Comparison of ENCODE assay signal across 23 mouse cellular contexts in genomic region chr16:50907732-50908131, GRCm38 (mm10).
DNase-seq lines count a peak whose midpoint lies in the region; ATAC-seq and TF ChIP-seq lines count a peak whose summit lies in the region.
"Had no signal": no experiment of that assay in that cellular context is flagged by ENCODE, and none has a peak within 500 bp of the region (broad histone marks: within the 10 kb centered on the region; RNA-seq: fewer than 3 reads in every experiment).

No protein-coding gene starts in this region.

- H3K9me3 ChIP-seq in forebrain, embryonic 15.5 days = no peaks in the 10 kb centered on the region
- no peaks in the 10 kb centered on the region for H3K9me3 ChIP-seq in forebrain, embryonic 12.5 days
- no peaks in the 10 kb centered on the region for H3K9me3 ChIP-seq in midbrain, embryonic 13.5 days
- H3K9me3 ChIP-seq in midbrain, embryonic 10.5 days (replicated peaks) = no peaks in the 10 kb centered on the region
- H3K9me3 ChIP-seq in CH12.LX (replicated peaks; ENCODE audit: low read length) = no peaks in the 10 kb centered on the region
- H3K9me3 ChIP-seq in midbrain, embryonic 16.5 days (replicated peaks; ENCODE audit: control insufficient read depth, low read length, poor library complexity, severe bottlenecking) = no peaks in the 10 kb centered on the region
- H3K9me3 ChIP-seq: heart, embryonic 12.5 days; heart, embryonic 15.5 days had no signal

- in situ Hi-C loops in CH12.LX (cut with MboI; ENCODE audit: low pct_ligation_motif_present, low pct_unique_long_range_greater_than_20kb, low sequenced_read_pairs) = no loop called here

- no peaks in the 10 kb centered on the region for H3K79me2 ChIP-seq in CH12.LX (replicated peaks; ENCODE audit: control insufficient read depth, extremely low read depth, insufficient read depth, poor library complexity, severe bottlenecking)

- no peak for TF ChIP-seq CTCF in CH12.LX (conservative IDR thresholded peaks at IDR 0.05 in 1 of 2, IDR thresholded peaks at IDR 0.05 in 1 of 2; ENCODE audit: low read depth in 2 of 2, low read length in 2 of 2)

- TF ChIP-seq RAD21 in CH12.LX (IDR thresholded peaks at IDR 0.05; ENCODE audit: low read depth, low read length) = no peak

- no peak overlapping the region for H3K9ac ChIP-seq in forebrain, embryonic 15.5 days (replicated peaks)
- H3K9ac ChIP-seq in forebrain, embryonic 12.5 days = no peak overlapping the region
- H3K9ac ChIP-seq in midbrain, embryonic 13.5 days (replicated peaks) = no peak overlapping the region
- H3K9ac ChIP-seq in CH12.LX (ENCODE audit: insufficient read depth, low read depth) = no peak overlapping the region
- no peak overlapping the region for H3K9ac ChIP-seq in midbrain, embryonic 16.5 days (ENCODE audit: low read depth, low read length)
- H3K9ac ChIP-seq: heart, embryonic 12.5 days; heart, embryonic 15.5 days; hindbrain, embryonic 14.5 days had no signal

- TF ChIP-seq POLR2A in CH12.LX (IDR thresholded peaks at IDR 0.05; ENCODE audit: low read depth, low read length) = no peak

- H3K27me3 ChIP-seq in forebrain, embryonic 15.5 days = no peaks in the 10 kb centered on the region
- H3K27me3 ChIP-seq in forebrain, embryonic 12.5 days = no peaks in the 10 kb centered on the region
- no peaks in the 10 kb centered on the region for H3K27me3 ChIP-seq in midbrain, embryonic 13.5 days
- H3K27me3 ChIP-seq in midbrain, embryonic 10.5 days (ENCODE audit: low read depth, poor library complexity, severe bottlenecking) = no peaks in the 10 kb centered on the region
- H3K27me3 ChIP-seq in CH12.LX (replicated peaks) = no peaks in the 10 kb centered on the region
- H3K27me3 ChIP-seq in midbrain, embryonic 16.5 days (ENCODE audit: control insufficient read depth, insufficient read depth, low read depth, low read length) = no peaks in the 10 kb centered on the region
- H3K27me3 ChIP-seq: heart, embryonic 12.5 days; heart, embryonic 15.5 days had no signal

- no peak overlapping the region for H3K27ac ChIP-seq in forebrain, embryonic 15.5 days (replicated peaks)
- no peak overlapping the region for H3K27ac ChIP-seq in forebrain, embryonic 12.5 days
- H3K27ac ChIP-seq in midbrain, embryonic 13.5 days = no peak overlapping the region
- no peak overlapping the region for H3K27ac ChIP-seq in midbrain, embryonic 10.5 days (replicated peaks)
- H3K27ac ChIP-seq in CH12.LX (ENCODE audit: insufficient read depth, low read depth) = no peak overlapping the region
- no peak overlapping the region for H3K27ac ChIP-seq in midbrain, embryonic 16.5 days (ENCODE audit: low read length)
- H3K27ac ChIP-seq: heart, embryonic 15.5 days; hindbrain, embryonic 14.5 days; hindbrain, postnatal 0 days had no signal

- H3K4me2 ChIP-seq in forebrain, embryonic 15.5 days (replicated peaks) = no peak overlapping the region
- no peak overlapping the region for H3K4me2 ChIP-seq in forebrain, embryonic 12.5 days
- H3K4me2 ChIP-seq in midbrain, embryonic 13.5 days (replicated peaks) = no peak overlapping the region
- H3K4me2 ChIP-seq in CH12.LX (ENCODE audit: insufficient read depth, low read depth, poor library complexity, severe bottlenecking) = peak overlapping the region; percentile 55; the same call in 1 of the 2 replicates
- no peak overlapping the region for H3K4me2 ChIP-seq in midbrain, embryonic 16.5 days (ENCODE audit: low read length)
- H3K4me2 ChIP-seq: heart, embryonic 12.5 days; heart, embryonic 15.5 days; hindbrain, embryonic 14.5 days had no signal

- no peaks in the 10 kb centered on the region for H3K4me1 ChIP-seq in forebrain, embryonic 15.5 days
- H3K4me1 ChIP-seq in forebrain, embryonic 12.5 days = no peaks in the 10 kb centered on the region
- no peaks in the 10 kb centered on the region for H3K4me1 ChIP-seq in midbrain, embryonic 13.5 days (replicated peaks)
- H3K4me1 ChIP-seq in midbrain, embryonic 10.5 days = no peaks in the 10 kb centered on the region
- peaks cover 0 to 24% of the 10 kb centered on the region in 2 experiments; a peak in 3 of 4 replicates for H3K4me1 ChIP-seq in CH12.LX (ENCODE audit: control insufficient read depth in 1 of 2, insufficient read depth in 2 of 2)
- no peaks in the 10 kb centered on the region for H3K4me1 ChIP-seq in midbrain, embryonic 16.5 days (ENCODE audit: control insufficient read depth, insufficient read depth, low read length)
- H3K4me1 ChIP-seq: heart, embryonic 12.5 days; heart, embryonic 15.5 days had no signal

- dilution Hi-C loops in CH12.LX (cut with MboI; ENCODE audit: extremely low pct_ligation_motif_present, extremely low pct_unique_long_range_greater_than_20kb, low sequenced_read_pairs) = no loop called here

- 0 out of 2 replicates have a peak, but pooled peaks have one; percentile 32 for ATAC-seq in forebrain, embryonic 15.5 days (replicated peaks)
- ATAC-seq in forebrain, embryonic 12.5 days (ENCODE audit: low FRiP score) = no peak
- 0 out of 2 replicates have a peak, but pooled peaks have one; percentile 58 for ATAC-seq in midbrain, embryonic 13.5 days
- peak; percentile 64 for ATAC-seq in midbrain, embryonic 16.5 days
- ATAC-seq: hindbrain, postnatal 0 days; inflammation-experienced regulatory T-cells, adult 6 months; intestine, embryonic 16.5 days had no signal

- no peak for DNase-seq in midbrain, embryonic 10.5 days (ENCODE audit: low spot score)
- peak; percentile 54 for DNase-seq in CH12.LX (ENCODE audit: extremely low read depth)
- DNase-seq in heart, postnatal 14 days = no peak
- DNase-seq: adrenal gland, adult 2 months; adrenal gland, postnatal 14 days; B cell, adult 2 months; cerebellum, adult 18-20 months; cerebellum, adult 9-10 months; cerebellum, postnatal 14 days; gastrocnemius, postnatal 25 days; heart, adult 18-20 months; heart, postnatal 10 days; heart, postnatal 4 days had no signal

- H3K4me3 ChIP-seq in forebrain, embryonic 15.5 days = no peak overlapping the region
- no peak overlapping the region for H3K4me3 ChIP-seq in forebrain, embryonic 12.5 days (replicated peaks)
- H3K4me3 ChIP-seq in midbrain, embryonic 13.5 days (replicated peaks) = no peak overlapping the region
- H3K4me3 ChIP-seq in midbrain, embryonic 10.5 days = no peak overlapping the region
- no peak overlapping the region for H3K4me3 ChIP-seq in CH12.LX (replicated peaks in 1 of 3; ENCODE audit: low read depth in 2 of 3, low read length in 2 of 3, poor library complexity in 1 of 3)
- H3K4me3 ChIP-seq in midbrain, embryonic 16.5 days (ENCODE audit: low read depth, low read length) = no peak overlapping the region
- H3K4me3 ChIP-seq: heart, embryonic 12.5 days; heart, embryonic 15.5 days had no signal

- no peaks in the 10 kb centered on the region for H3K36me3 ChIP-seq in forebrain, embryonic 15.5 days
- H3K36me3 ChIP-seq in forebrain, embryonic 12.5 days (replicated peaks) = no peaks in the 10 kb centered on the region
- H3K36me3 ChIP-seq in midbrain, embryonic 13.5 days = no peaks in the 10 kb centered on the region
- no peaks in the 10 kb centered on the region for H3K36me3 ChIP-seq in midbrain, embryonic 10.5 days
- no peaks in the 10 kb centered on the region for H3K36me3 ChIP-seq in CH12.LX (replicated peaks in 1 of 2; ENCODE audit: control insufficient read depth in 1 of 2, insufficient read depth in 1 of 2, low read length in 1 of 2)
- no peaks in the 10 kb centered on the region for H3K36me3 ChIP-seq in midbrain, embryonic 16.5 days (ENCODE audit: control insufficient read depth, insufficient read depth, low read length)
- H3K36me3 ChIP-seq: heart, embryonic 12.5 days; heart, embryonic 15.5 days had no signal

- WGBS in forebrain, embryonic 15.5 days = 41% methylated on average over 2 of the region's 2 CpGs
- 48% methylated on average over 2 of the region's 2 CpGs for WGBS in forebrain, embryonic 12.5 days
- 37% methylated on average over 2 of the region's 2 CpGs for WGBS in midbrain, embryonic 13.5 days
- WGBS in midbrain, embryonic 10.5 days = 58% methylated on average over 2 of the region's 2 CpGs
- WGBS in midbrain, embryonic 16.5 days = 41% methylated on average over 2 of the region's 2 CpGs

- intact Hi-C loops in heart, postnatal 14 days (cut with DNase I) = no loop called here

- TF ChIP-seq EP300 in CH12.LX (IDR thresholded peaks at IDR 0.05; ENCODE audit: low read length) = peak; percentile 71

TF ChIP-seq in CH12.LX, 34 proteins besides CTCF, POLR2A, EP300 and RAD21:
- TF ChIP-seq MAX (IDR thresholded peaks at IDR 0.05; ENCODE audit: low read length) (0 out of 2 replicates have a peak, but pooled peaks have one; percentile 12), UBTF (IDR thresholded peaks at IDR 0.05; ENCODE audit: low read depth, low read length) (no peak), MEF2A (IDR thresholded peaks at IDR 0.05; ENCODE audit: borderline replicate concordance, low read depth, low read length) (no peak), IRF4 (IDR thresholded peaks at IDR 0.05; ENCODE audit: low read depth, low read length) (0 out of 2 replicates have a peak, but pooled peaks have one; percentile 33), MYC (IDR thresholded peaks at IDR 0.05; ENCODE audit: low read depth, low read length) (peak; percentile 62; the same call in 1 of the 2 replicates), MAFK (IDR thresholded peaks at IDR 0.05; ENCODE audit: insufficient replicate concordance, low read length) (peak; percentile 51; the same call in 1 of the 2 replicates), RCOR1 (conservative IDR thresholded peaks at IDR 0.05; ENCODE audit: low read depth, low read length) (0 out of 2 replicates have a peak, but pooled peaks have one; percentile 43), BHLHE40 (IDR thresholded peaks at IDR 0.05; ENCODE audit: low read depth, low read length) (peak; percentile 49; the same call in 1 of the 2 replicates)
TF ChIP-seq in CH12.LX: peak in this region for 6.
